Mouse (Mus musculus): ENCODE measurements around the gene Gpr153.

DNA sequence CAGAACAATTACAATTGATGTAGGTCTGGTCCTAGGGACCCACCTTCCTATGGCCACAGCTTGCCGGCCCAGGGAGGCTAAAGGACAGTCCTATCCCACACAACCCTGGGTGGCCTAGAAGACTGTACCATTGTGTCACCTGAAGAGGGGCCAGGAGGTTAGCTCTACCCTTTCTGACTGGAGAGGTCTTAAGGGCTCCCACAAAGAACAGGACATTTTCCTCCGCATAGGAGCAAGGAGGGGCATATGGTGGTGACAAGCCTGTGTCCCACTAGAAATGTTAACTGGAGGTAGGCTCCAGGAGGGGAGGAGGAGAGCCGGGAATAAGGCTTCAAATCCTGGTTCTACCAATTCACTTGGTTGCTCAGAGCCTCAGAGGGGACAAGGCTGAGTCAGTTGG lies 841 bp upstream of the Gpr153 start:
- TF ChIP-seq CTCF (IDR thresholded peaks at IDR 0.05; ENCODE audit: insufficient read depth, low read length) = no peak
- TF ChIP-seq POLR2A (IDR thresholded peaks at IDR 0.05; ENCODE audit: borderline replicate concordance, extremely low read depth, low read depth, low read length) = no peak

All from lung, adult 2 months (tissue).